Mouse (Mus musculus) CH12.LX (cell line): ENCODE measurements around the gene Mia2. TPM values are rescaled to one million over a fixed set of nuclear protein-coding genes. Genes with fewer than 3 reads are reported as not detected.

ENCODE experiments used
- DNase-seq: peaks from one replicate; pipeline ENCODE4 v3.0.0-alpha.2; 2013; ENCODE audit errors: extremely low read depth
- H3K27ac ChIP-seq: 2 replicates; pipeline ENCODE4 v1.5.1; 2012; ENCODE audit warnings: low read depth, mild to moderate bottlenecking, control low read depth, moderate library complexity; ENCODE audit not compliant: insufficient read depth
- H3K27me3 ChIP-seq: replicated peaks from 2 replicates; pipeline ENCODE3; 2012; ENCODE audit warnings: inconsistent platforms
- H3K36me3 ChIP-seq, 2 experiments: replicated peaks in 1 of 2; 2 replicates each; pipeline versions ENCODE3 to v1.6.1; 2012; ENCODE audit warnings: inconsistent platforms in 1 of 2, low read length in 1 of 2, mild to moderate bottlenecking in 1 of 2, mixed read lengths in 1 of 2, moderate library complexity in 1 of 2; ENCODE audit not compliant: control insufficient read depth in 1 of 2, insufficient read depth in 1 of 2
- H3K4me1 ChIP-seq, 2 experiments: 2 replicates each; pipeline ENCODE4 v1.6.1; 2012; ENCODE audit warnings: inconsistent platforms in 1 of 2, moderate library complexity in 1 of 2; ENCODE audit not compliant: insufficient read depth in 2 of 2, control insufficient read depth in 1 of 2
- H3K4me2 ChIP-seq: 2 replicates; pipeline ENCODE4 v1.6.1; 2012; ENCODE audit warnings: low read depth, mild to moderate bottlenecking, control low read depth; ENCODE audit not compliant: poor library complexity, insufficient read depth, severe bottlenecking
- H3K4me3 ChIP-seq, 3 experiments: fragments of 150-350 bp in 1 of 3; sonication (generic) in 1 of 3; replicated peaks in 1 of 3; 2 replicates each; pipeline versions ENCODE3 to v1.5.1; 2011 to 2012; ENCODE audit warnings: low read depth in 2 of 3, low read length in 2 of 3, mild to moderate bottlenecking in 2 of 3, moderate library complexity in 2 of 3, control low read depth in 1 of 3, improper control_type of control experiment in 1 of 3, inconsistent platforms in 1 of 3, mixed read lengths in 1 of 3; ENCODE audit not compliant: poor library complexity in 1 of 3
- H3K79me2 ChIP-seq: replicated peaks from 2 replicates; pipeline ENCODE4 v1.6.1; 2012; ENCODE audit warnings: mild to moderate bottlenecking, moderate library complexity; ENCODE audit not compliant: control insufficient read depth, poor library complexity, insufficient read depth, severe bottlenecking; ENCODE audit errors: extremely low read depth
- H3K9ac ChIP-seq: 2 replicates; pipeline ENCODE4 v1.6.1; 2012; ENCODE audit warnings: low read depth, mild to moderate bottlenecking, control low read depth, moderate library complexity; ENCODE audit not compliant: insufficient read depth
- H3K9me3 ChIP-seq: replicated peaks from 2 replicates; pipeline ENCODE3; 2012; ENCODE audit warnings: low read length, inconsistent platforms, mixed read lengths
- BHLHE40 ChIP-seq: IDR thresholded peaks from 2 replicates; pipeline ENCODE4 v1.6.1; 2011; ENCODE audit warnings: mild to moderate bottlenecking, low read depth, low read length, improper control_type of control experiment
- CHD1 ChIP-seq: IDR thresholded peaks from 2 replicates; pipeline ENCODE4 v1.6.1; 2012; ENCODE audit warnings: low read depth, low read length, improper control_type of control experiment, inconsistent platforms
- CTCF ChIP-seq, 2 experiments: IDR thresholded peaks in 1 of 2; conservative IDR thresholded peaks in 1 of 2; 2 replicates each; pipeline ENCODE4 v1.5.1; 2011 to 2012; ENCODE audit warnings: low read depth in 2 of 2, low read length in 2 of 2, improper control_type of control experiment in 1 of 2, inconsistent platforms in 1 of 2, mild to moderate bottlenecking in 1 of 2, moderate library complexity in 1 of 2
- E2F4 ChIP-seq: IDR thresholded peaks from 2 replicates; pipeline ENCODE4 v1.6.1; 2011; ENCODE audit warnings: low read depth, low read length, improper control_type of control experiment; ENCODE audit not compliant: insufficient replicate concordance
- ETS1 ChIP-seq: conservative IDR thresholded peaks from 2 replicates; pipeline ENCODE4 v1.6.1; 2012; ENCODE audit warnings: low read depth, mild to moderate bottlenecking, inconsistent platforms, low read length, improper control_type of control experiment, moderate library complexity
- GABPA ChIP-seq: IDR thresholded peaks from 2 replicates; pipeline ENCODE4 v1.6.1; 2012; ENCODE audit warnings: low read depth, low read length, improper control_type of control experiment, inconsistent platforms; ENCODE audit not compliant: insufficient replicate concordance
- HCFC1 ChIP-seq: IDR thresholded peaks from 2 replicates; pipeline ENCODE4 v1.6.1; 2012; ENCODE audit warnings: low read depth, mild to moderate bottlenecking, inconsistent platforms, low read length, improper control_type of control experiment
- IRF4 ChIP-seq: IDR thresholded peaks from 2 replicates; pipeline ENCODE4 v1.6.1; 2014; ENCODE audit warnings: low read depth, mild to moderate bottlenecking, inconsistent platforms, low read length, improper control_type of control experiment
- JUND ChIP-seq: conservative IDR thresholded peaks from 2 replicates; pipeline ENCODE4 v1.6.1; 2011; ENCODE audit warnings: low read depth, low read length, improper control_type of control experiment
- KAT2A ChIP-seq: IDR thresholded peaks from 2 replicates; pipeline ENCODE4 v1.6.1; 2012; ENCODE audit warnings: low read length, improper control_type of control experiment, inconsistent platforms; ENCODE audit not compliant: insufficient replicate concordance
- MAX ChIP-seq: IDR thresholded peaks from 2 replicates; pipeline ENCODE4 v1.6.1; 2011; ENCODE audit warnings: low read length, improper control_type of control experiment
- MAZ ChIP-seq: IDR thresholded peaks from 2 replicates; pipeline ENCODE4 v1.6.1; 2012; ENCODE audit warnings: low read depth, mild to moderate bottlenecking, inconsistent platforms, low read length, improper control_type of control experiment, moderate library complexity
- MEF2A ChIP-seq: IDR thresholded peaks from 2 replicates; pipeline ENCODE4 v1.6.1; 2014; ENCODE audit warnings: low read depth, mild to moderate bottlenecking, inconsistent platforms, low read length, improper control_type of control experiment, borderline replicate concordance
- MXI1 ChIP-seq: IDR thresholded peaks from 2 replicates; pipeline ENCODE4 v1.6.1; 2011; ENCODE audit warnings: mild to moderate bottlenecking, low read depth, low read length, improper control_type of control experiment
- NELFE ChIP-seq: IDR thresholded peaks from 2 replicates; pipeline ENCODE4 v1.6.1; 2011; ENCODE audit warnings: low read depth, low read length, improper control_type of control experiment
- NRF1 ChIP-seq: IDR thresholded peaks from 2 replicates; pipeline ENCODE4 v1.6.1; 2014; ENCODE audit warnings: low read depth, mild to moderate bottlenecking, inconsistent platforms, low read length, improper control_type of control experiment, moderate library complexity
- RAD21 ChIP-seq: IDR thresholded peaks from 2 replicates; pipeline ENCODE4 v1.6.1; 2011; ENCODE audit warnings: low read depth, mild to moderate bottlenecking, low read length, improper control_type of control experiment, moderate library complexity
- SIN3A ChIP-seq: IDR thresholded peaks from 2 replicates; pipeline ENCODE4 v1.6.1; 2012; ENCODE audit warnings: low read length, improper control_type of control experiment, inconsistent platforms
- SMC3 ChIP-seq: IDR thresholded peaks from 2 replicates; pipeline ENCODE4 v1.6.1; 2011; ENCODE audit warnings: low read depth, low read length, improper control_type of control experiment
- TBP ChIP-seq: conservative IDR thresholded peaks from 2 replicates; pipeline ENCODE4 v1.6.1; 2011; ENCODE audit warnings: low read depth, low read length, improper control_type of control experiment
- TCF12 ChIP-seq: IDR thresholded peaks from 2 replicates; pipeline ENCODE4 v1.6.1; 2014; ENCODE audit warnings: low read depth, mild to moderate bottlenecking, inconsistent platforms, low read length, improper control_type of control experiment
- ZKSCAN1 ChIP-seq: IDR thresholded peaks from 2 replicates; pipeline ENCODE4 v1.6.1; 2012; ENCODE audit warnings: low read depth, inconsistent platforms, low read length, improper control_type of control experiment, borderline replicate concordance
- ZMIZ1 ChIP-seq: IDR thresholded peaks from 2 replicates; pipeline ENCODE4 v1.6.1; 2012; ENCODE audit warnings: low read depth, mild to moderate bottlenecking, inconsistent platforms, low read length, improper control_type of control experiment
- ZNF384 ChIP-seq: IDR thresholded peaks from 2 replicates; pipeline ENCODE4 v1.6.1; 2012; ENCODE audit warnings: low read depth, low read length, improper control_type of control experiment, inconsistent platforms
- dilution Hi-C: fragments of 300-500 bp; cut with MboI; formaldehyde crosslinking; loops from 2 replicates; pipeline ENCODE4 v1.14.3; 2020; ENCODE audit warnings: low sequenced_read_pairs; ENCODE audit not compliant: extremely low pct_unique_long_range_greater_than_20kb, extremely low pct_ligation_motif_present
- in situ Hi-C: fragments of 300-500 bp; cut with MboI; formaldehyde crosslinking; loops from 3 replicates; pipeline ENCODE4 v1.14.3; 2019; ENCODE audit warnings: low sequenced_read_pairs, low pct_ligation_motif_present, low pct_unique_long_range_greater_than_20kb, mixed read lengths
- polyA plus RNA-seq: library from polyadenylated mRNA; unstranded; fragments of >175 nt; gene quantifications from 2 replicates; pipeline ENCODE4 v1.2.1, GENCODE M21; 2012; ENCODE audit warnings: low read depth; ENCODE audit not compliant: insufficient read length
- total RNA-seq, 2 experiments: library from RNA; depleted of rRNA; stranded (reverse); fragments of 300-350 nt in 1 of 2; fragments of >200 nt in 1 of 2; gene quantifications; 2 replicates each; pipeline ENCODE4 v1.2.3; 2012 to 2014

The Mia2 gene
- total and polyA plus RNA-seq, 3 experiments: 68.1 to 162 (median 99.2) TPM

GRCm38 (mm10) chr12:59107926-59108325, 12.3 kb downstream of the Mia2 start:
- no peak overlapping the region for H3K27ac ChIP-seq
- dilution Hi-C loops: no loop called here
- in situ Hi-C loops: no loop called here
- no peak overlapping the region for H3K4me2 ChIP-seq
- TF ChIP-seq TBP (no peak), NRF1 (no peak), JUND (no peak), SIN3A (no peak), MAZ (no peak), GABPA (no peak), NELFE (no peak), ZKSCAN1 (no peak), ZMIZ1 (no peak), MAX (no peak), IRF4 (no peak), RAD21 (no peak), HCFC1 (no peak), TCF12 (no peak), MXI1 (no peak), KAT2A (no peak), E2F4 (no peak), ZNF384 (no peak)
- H3K4me3 ChIP-seq: no peak overlapping the region
- H3K27me3 ChIP-seq: no peaks in the 10 kb centered on the region
- DNase-seq: no peak
- H3K36me3 ChIP-seq: no peaks in the 10 kb centered on the region
- H3K4me1 ChIP-seq: no peaks in the 10 kb centered on the region
- no peaks in the 10 kb centered on the region for H3K9me3 ChIP-seq
- no peaks in the 10 kb centered on the region for H3K79me2 ChIP-seq
- no peak overlapping the region for H3K9ac ChIP-seq

GRCm38 (mm10) chr12:59117184-59117583, 21.6 kb downstream of the Mia2 start:
- no peak for TF ChIP-seq MEF2A
- TF ChIP-seq GABPA: no peak
- no peak for TF ChIP-seq SIN3A
- TF ChIP-seq HCFC1: no peak
- no peak for TF ChIP-seq BHLHE40
- no peak for TF ChIP-seq TBP
- no peak for TF ChIP-seq ETS1
- no peak for TF ChIP-seq JUND
- TF ChIP-seq CTCF (conservative IDR thresholded peaks at IDR 0.05 in 1 of 2, IDR thresholded peaks at IDR 0.05 in 1 of 2; ENCODE audit: low read depth in 2 of 2, low read length in 2 of 2): no peak
- TF ChIP-seq SMC3: no peak
- TF ChIP-seq CHD1: no peak
- TF ChIP-seq MAZ: no peak
- DNase-seq: no peak
- Histone ChIP-seq H3K36me3 (no peaks in the 10 kb centered on the region), H3K4me1 (no peaks in the 10 kb centered on the region), H3K27ac (no peak overlapping the region), H3K9me3 (no peaks in the 10 kb centered on the region), H3K9ac (no peak overlapping the region), H3K4me2 (no peak overlapping the region), H3K27me3 (no peaks in the 10 kb centered on the region), H3K79me2 (no peaks in the 10 kb centered on the region), H3K4me3 (no peak overlapping the region)
- dilution Hi-C loops (no loop called here), in situ Hi-C loops (no loop called here)
